Mouse (Mus musculus) adrenal gland, postnatal 25 days (tissue): ENCODE measurements at regions not wholly inside any gene's neighbourhood (a gene's known extent, or its start where the extent isn't known, plus 50 kb on each side); places are given as distances from the start of the nearest gene placed in this dataset.
A peak's percentile ranks its signal among the peaks of the same experiment; 100 is the strongest.

Experiments used
- DNase-seq: peaks from one replicate; pipeline ENCODE4 v3.0.0; 2021; ENCODE audit warnings: mixed read lengths

DNA sequence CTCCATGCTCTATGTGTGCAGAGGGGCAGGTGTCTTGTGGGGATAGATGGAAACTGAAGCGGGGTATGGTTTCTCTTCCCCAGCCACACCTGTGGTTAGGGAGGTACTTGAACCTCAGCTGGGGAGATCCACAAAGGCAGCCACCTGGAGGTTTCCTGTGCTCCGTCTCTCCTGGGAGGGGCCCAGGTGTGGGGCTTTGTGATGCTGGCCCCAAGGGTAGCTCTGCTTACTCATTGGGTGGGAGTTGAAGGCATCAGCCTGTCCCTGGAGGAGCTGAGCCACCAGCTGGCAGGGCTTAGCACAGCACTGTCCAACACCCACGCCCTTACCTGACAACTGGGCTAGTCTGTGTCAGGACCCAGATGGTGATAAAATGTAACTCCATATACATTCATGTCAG, 81.4 kb downstream of the Lhx2 start:
- DNase-seq, result no peak

DNA sequence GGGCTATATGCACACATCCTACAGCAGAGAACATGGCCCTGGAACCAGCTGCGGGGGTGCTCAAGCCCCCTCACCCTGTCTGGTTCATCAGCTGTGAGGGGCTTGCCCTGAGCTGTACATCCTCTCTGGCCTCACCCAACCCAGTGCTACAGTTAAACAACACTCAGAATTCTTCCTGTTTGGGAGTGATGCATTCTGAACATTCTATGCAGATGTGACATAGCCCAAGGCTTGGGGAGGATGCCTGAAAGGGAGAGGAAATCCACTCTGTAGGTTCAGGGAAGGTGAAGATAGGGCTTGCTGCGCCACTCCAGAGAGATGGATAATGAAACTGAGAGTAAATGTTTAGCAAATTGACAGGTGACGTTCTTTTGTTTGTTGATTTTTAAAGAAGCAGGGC, 83.3 kb downstream of the Lhx2 start:
- no peak for DNase-seq

- DNase-seq, result no peak
Measured at GRCm38 (mm10) chr2:38423886-38424277, 84.8 kb downstream of the Lhx2 start.

- DNase-seq, result no peak
Measured at GRCm38 (mm10) chr2:38424278-38424931, 85.3 kb downstream of the Lhx2 start.

DNA sequence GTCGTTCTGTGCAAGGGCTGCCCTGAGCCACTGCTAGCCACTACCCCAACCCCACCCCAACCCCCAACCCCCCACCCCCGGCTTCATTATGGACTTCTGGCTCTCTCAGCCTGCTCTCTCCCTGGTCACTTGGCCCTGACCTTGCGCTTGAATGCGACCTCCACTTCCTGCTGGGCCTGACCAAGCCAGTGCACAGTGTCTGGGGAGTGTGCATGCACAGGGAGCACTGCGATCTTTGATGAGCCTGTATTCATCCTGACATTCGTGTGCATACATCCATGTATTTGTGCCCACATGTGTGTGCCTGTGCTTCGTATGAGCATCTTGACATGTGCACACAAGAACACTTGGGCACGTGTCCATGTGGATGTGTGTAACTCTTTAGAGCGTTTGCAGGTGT, 85.9 kb downstream of the Lhx2 start:
- no peak for DNase-seq

DNA sequence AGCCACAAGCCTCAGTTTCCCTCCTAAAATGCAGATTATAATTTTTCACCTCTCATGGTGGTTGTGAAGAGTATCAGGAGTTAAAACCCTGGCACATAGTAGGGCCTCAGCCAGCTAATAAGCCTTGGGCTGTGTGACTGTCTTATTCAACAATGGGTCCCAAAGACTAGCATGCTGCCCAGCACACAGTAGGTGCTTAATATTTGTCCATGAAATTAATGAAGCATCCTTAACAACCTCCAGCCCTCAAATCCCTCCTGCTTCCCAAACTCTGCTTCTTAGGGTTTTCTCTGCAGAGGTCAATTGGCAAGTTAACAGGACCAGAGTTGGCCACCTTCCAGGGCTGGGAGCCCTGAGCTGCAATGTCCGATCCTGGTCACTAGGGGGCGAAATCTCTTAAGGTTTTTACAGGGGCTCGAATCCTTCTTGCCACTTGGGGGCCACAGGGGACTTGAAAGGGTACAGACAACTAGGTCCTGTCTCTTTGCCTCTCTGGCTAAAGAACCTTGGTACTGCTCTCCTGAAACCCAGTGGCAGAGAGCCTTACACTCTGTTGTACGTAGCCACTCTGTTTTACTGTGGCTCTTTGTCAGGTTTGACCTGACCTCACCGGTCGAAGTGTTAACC, 81.6 kb upstream of the Nek6 start:
- DNase-seq, result peak; percentile 82

DNA sequence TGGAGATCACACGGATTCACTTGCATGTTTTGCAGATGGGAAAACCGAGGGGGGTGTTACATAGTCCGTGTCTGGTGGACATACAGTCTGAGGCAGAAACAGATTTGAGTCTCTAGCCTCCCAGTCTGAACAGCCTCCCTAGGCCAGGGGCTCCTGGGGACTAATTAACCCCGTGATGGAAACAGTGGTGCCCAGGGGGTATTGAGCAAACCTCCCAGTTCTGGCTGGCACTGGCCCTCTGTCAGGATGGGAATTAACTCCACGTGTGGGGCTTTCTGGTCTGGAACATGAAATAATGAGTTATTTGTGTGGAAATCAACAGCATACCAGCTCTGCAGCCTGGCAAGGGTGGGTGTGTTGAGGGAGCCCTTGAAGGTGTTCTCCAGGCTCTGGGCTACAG, 79.9 kb upstream of the Nek6 start:
- DNase-seq, result peak; percentile 10

DNA sequence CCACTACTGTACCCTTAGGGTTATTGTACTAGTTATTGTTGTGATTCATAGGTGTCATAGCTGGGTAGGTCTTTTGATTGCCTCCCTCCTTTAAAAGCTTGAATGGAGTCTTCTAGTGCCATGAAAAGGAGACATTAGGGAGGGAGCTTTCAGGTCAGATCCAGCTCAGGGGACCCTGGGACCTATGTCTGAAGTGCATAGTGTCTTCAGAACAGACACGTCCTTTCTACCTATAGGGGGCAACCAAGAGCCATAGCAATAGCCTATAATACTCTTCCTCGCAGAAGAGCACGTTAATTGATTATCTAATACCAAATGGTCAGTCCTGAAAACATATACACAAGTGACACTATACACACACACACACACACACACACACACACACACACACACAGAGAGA, 77.7 kb upstream of the Nek6 start:
- DNase-seq, result no peak

DNA sequence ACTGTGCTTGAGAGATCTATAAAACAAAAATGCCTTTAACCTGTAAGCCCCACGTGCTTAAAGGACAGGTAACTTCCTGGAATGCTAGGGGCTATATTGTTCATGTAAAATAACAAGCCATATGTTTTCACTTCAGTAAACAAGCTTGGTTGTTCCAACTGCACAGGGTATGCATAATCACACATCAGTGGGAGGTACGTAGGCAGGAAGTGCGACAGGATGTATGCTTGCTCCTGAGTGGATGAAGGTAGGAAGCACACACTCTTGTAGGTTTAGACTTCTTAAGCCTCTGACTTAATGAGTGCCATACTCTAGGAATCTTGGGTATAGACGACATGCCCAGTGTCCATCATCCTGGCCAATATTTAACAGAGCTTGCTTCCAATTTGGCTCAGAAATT, 74.7 kb upstream of the Nek6 start:
- DNase-seq, result no peak

DNA sequence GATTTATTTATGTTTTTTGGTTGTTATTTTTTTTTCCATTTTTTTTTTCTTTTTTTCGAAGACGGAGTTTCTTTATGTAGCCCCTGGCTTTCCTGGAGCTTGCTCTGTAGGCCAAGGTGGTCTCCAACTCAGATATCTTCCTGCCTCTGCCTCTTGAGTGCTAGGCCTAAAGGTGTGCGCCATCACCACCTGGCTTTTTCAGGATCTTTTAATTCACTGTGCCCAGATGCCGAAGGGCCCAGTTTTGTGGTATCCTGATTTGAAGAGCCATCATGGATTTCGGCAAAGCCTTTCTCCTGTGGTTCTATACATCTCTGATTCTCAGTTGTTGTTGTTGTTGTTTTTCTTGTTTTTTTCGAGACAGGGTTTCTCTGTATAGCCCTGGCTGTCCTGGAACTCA, 72.3 kb upstream of the Nek6 start:
- no peak for DNase-seq

DNA sequence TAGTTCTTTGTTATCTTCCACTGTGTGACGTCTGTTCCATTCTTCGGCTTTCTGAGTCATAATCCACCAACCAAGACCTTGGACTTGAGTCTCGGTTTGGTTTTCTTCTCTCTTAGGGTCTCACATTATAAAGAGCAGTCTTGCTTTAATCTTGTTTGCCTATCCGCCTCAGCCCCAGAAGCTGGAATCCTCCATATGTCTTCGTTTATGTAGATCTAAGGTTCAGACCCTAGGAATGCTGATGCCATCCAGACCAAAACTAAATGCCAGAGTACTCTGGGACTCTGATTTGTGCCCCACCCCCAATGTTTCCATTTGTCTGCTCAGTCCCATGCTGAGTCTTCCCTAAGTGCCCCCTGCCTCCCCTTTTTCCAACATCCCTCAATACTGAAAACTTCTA, 71.5 kb upstream of the Nek6 start:
- no peak for DNase-seq

DNA sequence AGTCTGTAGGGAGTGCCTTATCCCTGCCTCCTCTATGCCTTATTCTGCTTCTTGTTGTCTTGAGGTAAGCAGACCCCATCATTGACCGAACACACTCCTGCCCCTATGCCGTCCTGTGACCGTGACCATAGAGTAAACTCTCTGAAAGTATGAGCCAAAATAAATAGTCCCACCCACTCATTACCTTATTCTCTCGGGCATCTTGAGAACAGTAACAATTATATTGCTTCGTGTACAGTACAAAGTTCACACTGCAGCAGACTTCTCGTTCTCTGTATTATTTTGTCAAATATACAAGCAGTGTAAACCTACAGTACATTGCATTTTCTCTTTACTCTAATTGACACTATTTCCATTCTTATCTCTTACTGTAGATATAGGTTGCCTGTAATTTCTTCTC, 62.4 kb upstream of the Nek6 start:
- DNase-seq, result no peak

DNA sequence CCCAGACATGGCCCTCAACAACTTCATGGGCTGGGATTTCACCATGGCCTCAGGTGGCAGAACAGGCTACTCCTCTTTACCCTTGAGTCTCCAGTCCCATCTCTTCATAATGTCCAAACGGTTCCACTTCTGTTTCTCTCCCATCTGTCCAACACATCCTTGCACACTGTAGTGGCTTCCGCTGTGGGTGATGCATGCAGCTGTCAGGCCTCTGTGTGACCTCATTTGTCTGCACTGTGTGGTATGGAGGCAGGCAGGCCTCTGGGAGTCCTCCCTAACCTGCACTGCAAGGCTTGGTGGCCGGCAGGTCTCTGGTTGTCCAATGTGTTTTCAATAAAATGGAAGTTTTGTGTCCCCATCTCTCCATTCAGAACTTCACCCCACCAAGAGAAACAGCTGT, 54.9 kb upstream of the Nek6 start:
- no peak for DNase-seq

DNA sequence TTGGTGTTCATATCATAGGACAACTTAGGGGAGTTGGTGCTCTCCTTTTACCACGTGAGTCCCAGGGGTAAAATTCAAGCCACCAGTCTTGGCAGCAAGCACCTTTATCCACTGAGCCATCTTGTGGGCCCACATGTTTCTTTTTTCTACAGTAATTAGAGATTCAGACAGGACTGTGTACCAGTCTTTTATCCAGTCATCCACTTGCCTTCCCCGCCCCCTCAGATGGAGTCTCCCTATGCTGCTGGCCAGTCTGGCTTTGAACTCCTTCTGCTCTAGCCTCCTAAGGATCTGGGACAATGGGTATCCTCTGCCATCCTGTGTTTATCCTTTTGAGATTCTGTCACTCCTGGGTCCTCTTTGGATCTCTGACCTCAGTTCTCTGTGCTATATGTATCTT, 51.1 kb upstream of the Nek6 start:
- no peak for DNase-seq

DNA sequence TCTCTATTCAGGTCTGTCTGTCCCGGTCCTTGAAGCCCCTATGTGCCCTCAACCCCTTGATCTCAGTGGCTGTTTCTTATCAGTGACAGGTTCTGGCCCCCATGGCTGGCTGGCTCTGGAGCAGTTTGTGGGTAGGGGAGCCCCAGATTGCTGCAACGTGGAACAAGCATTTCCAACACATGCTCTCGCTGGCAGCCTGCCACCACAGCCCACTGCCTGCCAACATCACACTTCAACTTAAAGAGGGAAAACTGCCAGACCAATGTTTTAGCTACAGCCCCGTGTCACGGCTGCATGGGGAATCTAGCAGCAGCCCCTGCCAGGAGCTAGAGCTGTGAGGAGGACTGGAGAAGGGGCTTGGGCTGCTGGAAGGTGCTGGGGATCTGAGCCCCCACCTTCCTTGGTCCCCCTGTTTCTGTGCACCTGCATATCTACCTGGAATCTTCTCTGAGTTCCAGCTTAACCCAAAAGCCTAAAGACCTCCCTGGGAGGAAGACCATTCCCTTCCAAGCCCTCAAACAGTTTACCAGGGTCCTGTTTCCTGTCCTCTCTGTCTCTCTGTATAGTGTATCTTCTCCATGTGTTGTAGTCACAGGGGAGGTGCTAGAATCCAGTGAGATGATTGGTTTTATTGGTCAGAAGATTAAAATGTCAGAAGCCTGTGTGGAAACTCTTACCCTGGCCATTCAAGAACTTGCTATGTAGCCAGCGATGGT, 50.5 kb upstream of the Nek6 start:
- DNase-seq, result no peak
